8 mouse cellular contexts compared by ENCODE assay signal in the genomic region with DNA sequence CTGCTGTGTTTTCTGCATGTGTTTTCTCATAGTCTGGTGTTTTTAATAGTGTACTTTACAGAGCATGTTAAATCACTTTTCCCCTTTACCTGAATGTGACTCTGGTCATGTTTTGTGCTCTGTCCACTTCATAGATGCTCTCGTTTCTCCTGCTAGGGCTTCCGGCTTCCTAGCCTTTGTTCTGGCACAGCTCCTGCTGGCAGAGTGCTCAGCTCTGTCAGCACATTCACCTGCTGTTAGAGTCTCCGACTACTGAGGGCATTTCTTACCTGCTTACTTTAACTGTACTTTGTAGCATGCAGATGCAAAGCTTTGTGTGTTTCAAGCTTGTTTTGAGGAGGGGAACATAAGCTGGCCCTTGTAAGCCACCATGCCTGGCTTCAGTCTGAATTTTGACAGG. TPM values are rescaled to one million over a fixed set of nuclear protein-coding genes. Genes with fewer than 3 reads are reported as not detected.
DNase-seq lines count a peak whose midpoint lies in the region.
"Had no signal": no experiment of that assay in that cellular context is flagged by ENCODE, and none has a peak within 500 bp of the region (broad histone marks: within the 10 kb centered on the region; RNA-seq: fewer than 3 reads in every experiment).

No protein-coding gene starts in this region.

- intact Hi-C loops in heart, postnatal 25 days (cut with DNase I) = no loop called here

- peak; percentile 20 for DNase-seq in heart, postnatal 4 days
- DNase-seq in heart, postnatal 25 days (ENCODE audit: low spot score) = no peak
- DNase-seq in R1 (ENCODE audit: low read depth, low spot score) = peak; percentile 4
- DNase-seq in brain, adult 2 months (ENCODE audit: low read depth, low spot score) = peak; percentile 70
- peak; percentile 77 to 80 for DNase-seq in cerebellum, postnatal 36 days
- DNase-seq in adrenal gland, adult 8-10 months = no peak
- no peak for DNase-seq in testis, postnatal 10 days (ENCODE audit: low spot score)
- DNase-seq: adrenal gland, postnatal 25 days had no signal

RNA-seq across cellular contexts. Expression of gene Bcas3, which starts 53.6 kb away (rescaled TPM):
- total RNA-seq in heart, postnatal 4 days (2021) = 10 to 100 TPM; 24.4 to 24.7 TPM
- total RNA-seq in heart, postnatal 25 days (2021) = 10 to 100 TPM; 31.1 to 43.7 TPM
- total RNA-seq in adrenal gland, adult 8-10 months (2022) = 10 to 100 TPM; 47.5 to 76.4 (median 53.4) TPM

Comparison
In these comparisons a context has a peak if more than half of its experiments do, and no peak if none do; other contexts are left out.
1. DNase-seq: peak in heart, postnatal 4 days (single experiment), R1 (single experiment), brain, adult 2 months (single experiment) and cerebellum, postnatal 36 days (2 of 2); none in heart, postnatal 25 days (single experiment), adrenal gland, adult 8-10 months (single experiment) and testis, postnatal 10 days (single experiment).